Mouse (Mus musculus) urinary bladder, postnatal 25 days (tissue): ENCODE measurements around the gene Ttc7b.

ENCODE experiments used
- DNase-seq: peaks from one replicate; pipeline ENCODE4 v3.0.0; 2022; ENCODE audit warnings: low spot score

Gene Ttc7b

GRCm38 (mm10) chr12:100303141-100303540 is 217.5 kb downstream of the Ttc7b start:
- DNase-seq: no peak

- DNase-seq: no peak
These were observed 220.2 kb downstream of the Ttc7b start for GRCm38 (mm10) chr12:100300446-100300845.

- no peak for DNase-seq
These were observed 221.3 kb downstream of the Ttc7b start for GRCm38 (mm10) chr12:100299322-100299726.

GRCm38 (mm10) chr12:100298788-100299187 is 221.8 kb downstream of the Ttc7b start:
- DNase-seq: no peak

GRCm38 (mm10) chr12:100297961-100298360 is 222.7 kb downstream of the Ttc7b start:
- DNase-seq: no peak

GRCm38 (mm10) chr12:100294457-100294856 is 226.2 kb downstream of the Ttc7b start:
- no peak for DNase-seq

GRCm38 (mm10) chr12:100293956-100294355 is 226.7 kb downstream of the Ttc7b start:
- no peak for DNase-seq

GRCm38 (mm10) chr12:100290711-100291685 is 229.6 kb downstream of the Ttc7b start:
- no peak for DNase-seq

GRCm38 (mm10) chr12:100290178-100290531 is 230.5 kb downstream of the Ttc7b start:
- DNase-seq: no peak

GRCm38 (mm10) chr12:100289267-100290177 is 231.1 kb downstream of the Ttc7b start:
- DNase-seq: peak; percentile 42

GRCm38 (mm10) chr12:100288018-100288417 is 232.6 kb downstream of the Ttc7b start:
- no peak for DNase-seq

GRCm38 (mm10) chr12:100287565-100287964 is 233.1 kb downstream of the Ttc7b start:
- no peak for DNase-seq

GRCm38 (mm10) chr12:100283283-100283682 is 237.3 kb downstream of the Ttc7b start:
- DNase-seq: no peak

GRCm38 (mm10) chr12:100282025-100282885 is 238.4 kb downstream of the Ttc7b start:
- no peak for DNase-seq

GRCm38 (mm10) chr12:100280972-100281794 is 239.4 kb downstream of the Ttc7b start:
- no peak for DNase-seq

GRCm38 (mm10) chr12:100279898-100280297 is 240.7 kb downstream of the Ttc7b start:
- no peak for DNase-seq

GRCm38 (mm10) chr12:100278358-100278757 is 242.3 kb downstream of the Ttc7b start:
- DNase-seq: no peak

- no peak for DNase-seq
These were observed 243.1 kb downstream of the Ttc7b start for GRCm38 (mm10) chr12:100277534-100277905.

- peak; percentile 70 for DNase-seq
These were observed 243.8 kb downstream of the Ttc7b start for GRCm38 (mm10) chr12:100276607-100277533.

- no peak for DNase-seq
These were observed 244.8 kb downstream of the Ttc7b start for GRCm38 (mm10) chr12:100275850-100276249.
